Mouse (Mus musculus) bone marrow, adult 2 months (tissue): ENCODE results near the gene Colgalt1. TPM values are rescaled to one million over a fixed set of nuclear protein-coding genes. Genes with fewer than 3 reads are reported as not detected.

ENCODE experiments used
- H3K27ac ChIP-seq: fragments of 200-500 bp; 2 replicates; pipeline ENCODE4 v1.5.1; 2012; ENCODE audit warnings: low read depth, mild to moderate bottlenecking, control low read depth, inconsistent platforms, low read length; ENCODE audit not compliant: control insufficient read depth, poor library complexity, insufficient read depth
- H3K4me1 ChIP-seq: fragments of 200-500 bp; 2 replicates; pipeline ENCODE4 v1.6.1; 2011; ENCODE audit warnings: low read length; ENCODE audit not compliant: control insufficient read depth, insufficient read depth
- H3K4me3 ChIP-seq: fragments of 200-500 bp; replicated peaks from 2 replicates; pipeline ENCODE3; 2011; ENCODE audit warnings: mild to moderate bottlenecking, low read depth, low read length, control low read depth; ENCODE audit not compliant: control insufficient read depth
- CTCF ChIP-seq: fragments of 200-500 bp; IDR thresholded peaks from 2 replicates; pipeline ENCODE4 v1.5.1; 2011; ENCODE audit warnings: low read length, control low read depth; ENCODE audit not compliant: control insufficient read depth, insufficient read depth
- POLR2A ChIP-seq: fragments of 200-500 bp; IDR thresholded peaks from 2 replicates; pipeline ENCODE4 v1.6.1; 2011; ENCODE audit warnings: low read depth, mild to moderate bottlenecking, control low read depth, low read length, borderline replicate concordance; ENCODE audit not compliant: control insufficient read depth
- WGBS: fragments of 180-500 bp; shearing (Covaris S2); methylation state at CpG from one replicate; pipeline ENCODE4 v1.1.7; 2018; 5-methylcytosine and 5-hydroxymethylcytosine counted together
- polyA plus RNA-seq: library from polyadenylated mRNA; stranded (reverse); fragments of >200 nt; gene quantifications from 2 replicates; pipeline ENCODE4 v1.2.4, GENCODE M21; 2011; ENCODE audit warnings: low replicate concordance; ENCODE audit not compliant: missing spikeins, insufficient read depth, insufficient read length

Gene Colgalt1
- polyA plus RNA-seq, 1 experiment, result 53.0 TPM

- peaks cover 4% of the 10 kb centered on the region for H3K4me1 ChIP-seq
- TF ChIP-seq CTCF (no peak), POLR2A (no peak)
- H3K27ac ChIP-seq, result no peak overlapping the region
- WGBS, result 1% methylated on average over 62 of the region's 64 CpGs
- peak overlapping the region; percentile 58 for H3K4me3 ChIP-seq
Measured at GRCm38 (mm10) chr8:71670621-71671548, 60.1 kb downstream of the Colgalt1 start.

DNA sequence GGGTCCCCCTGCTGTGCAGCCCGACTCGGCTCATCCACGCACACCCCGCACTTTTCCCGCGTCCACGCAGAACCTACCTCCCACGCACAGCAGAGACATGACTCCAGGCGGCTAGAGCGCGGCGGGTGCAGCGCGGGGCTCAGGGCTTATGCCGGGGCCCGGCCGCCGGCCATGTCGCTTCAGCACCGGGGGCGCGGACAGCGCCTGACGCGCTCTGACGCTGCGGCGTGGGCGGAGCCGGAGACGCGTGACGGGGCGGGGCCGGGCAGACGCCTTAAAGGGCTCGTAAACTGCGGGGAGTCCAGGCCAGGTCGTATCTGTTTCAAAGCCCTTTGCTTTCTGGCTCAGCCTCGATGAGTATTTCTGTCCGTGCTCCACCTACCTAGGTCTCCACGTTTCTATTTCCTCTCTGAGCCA is 60.8 kb downstream of the Colgalt1 start, which contains the start of gene Unc13a:
Gene Unc13a (minus strand): TSS at position 209 of the 417 bp plus-strand sequence.
- H3K4me1 ChIP-seq, result peaks cover 4% of the 10 kb centered on the region
- peak within 1 kb of the TSS; percentile 58 for H3K4me3 ChIP-seq
- H3K27ac ChIP-seq, result no peak within 1 kb of the TSS
- WGBS, result under 1% methylated on average over 42 of the region's 42 CpGs
- TF ChIP-seq CTCF (no peak), POLR2A (no peak)

DNA sequence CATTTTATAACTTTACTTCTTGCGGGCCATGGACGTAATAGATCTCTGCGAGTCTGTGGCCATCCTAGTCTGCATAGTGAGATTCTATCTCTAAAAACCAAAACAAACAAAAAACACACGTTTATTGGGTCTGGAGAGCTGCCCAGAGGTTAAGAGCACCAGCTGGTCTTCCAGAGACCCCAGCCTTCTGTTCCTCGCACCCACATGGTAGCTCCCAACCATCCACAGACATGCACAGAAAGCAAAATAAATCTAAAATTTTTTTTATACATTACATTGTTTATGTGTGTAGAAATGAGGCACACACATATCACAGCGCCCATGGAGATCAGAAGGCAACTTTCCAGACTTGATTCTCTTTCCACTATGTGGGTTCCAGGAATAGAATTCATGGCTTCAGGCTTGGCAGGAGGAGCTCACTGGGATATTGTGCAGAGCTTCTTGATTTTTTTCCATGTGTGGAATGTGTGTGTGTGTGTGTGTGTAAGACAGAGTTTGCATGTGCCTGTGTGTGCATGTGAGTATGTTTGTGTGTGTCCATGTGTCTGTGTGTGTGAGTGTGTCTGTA is 61.5 kb downstream of the Colgalt1 start:
- H3K4me3 ChIP-seq, result no peak overlapping the region
- no peak overlapping the region for H3K27ac ChIP-seq
- peaks cover 4% of the 10 kb centered on the region for H3K4me1 ChIP-seq
- TF ChIP-seq POLR2A (no peak), CTCF (no peak)
- WGBS, result 69% methylated on average over 6 of the region's 6 CpGs

GRCm38 (mm10) chr8:71674071-71674470 is 63.3 kb downstream of the Colgalt1 start:
- Histone ChIP-seq H3K27ac (no peak overlapping the region), H3K4me3 (no peak overlapping the region), H3K4me1 (peaks cover 2% of the 10 kb centered on the region; the same call in 1 of the 2 replicates)
- WGBS, result 61% methylated on average over 2 of the region's 2 CpGs
- TF ChIP-seq POLR2A (no peak), CTCF (no peak)

Other genes with a start within 250 kb of the Colgalt1 start
- gene Use1, start 244.2 kb upstream of the Colgalt1 start, polyA plus RNA-seq, result 75.6 and 139 TPM in 2 replicates
- gene Ocel1, start 239.7 kb upstream of the Colgalt1 start, polyA plus RNA-seq, result 7.9 and 10.1 TPM in 2 replicates
- gene Nr2f6, start 229.0 kb upstream of the Colgalt1 start, polyA plus RNA-seq, result 9.5 and 17.5 TPM in 2 replicates
- gene Ushbp1, start 215.2 kb upstream of the Colgalt1 start, polyA plus RNA-seq, result 7.2 and 15.9 TPM in 2 replicates
- 45.8 and 70.5 TPM in 2 replicates for gene Babam1, start 214.1 kb upstream of the Colgalt1 start, polyA plus RNA-seq
- gene Ankle1, start 205.0 kb upstream of the Colgalt1 start, polyA plus RNA-seq, result 54.2 and 97.5 TPM in 2 replicates
- gene Abhd8, start 147.3 kb upstream of the Colgalt1 start, polyA plus RNA-seq, result 3.9 and 9.1 TPM in 2 replicates
- 24.3 and 42.9 TPM in 2 replicates for gene Mrpl34, start 146.0 kb upstream of the Colgalt1 start, polyA plus RNA-seq
- 17.1 and 18.8 TPM in 2 replicates for gene Dda1, start 141.8 kb upstream of the Colgalt1 start, polyA plus RNA-seq
- 2.9 and 6.3 TPM in 2 replicates for gene Ano8, start 125.0 kb upstream of the Colgalt1 start, polyA plus RNA-seq
- gene Gtpbp3, start 122.9 kb upstream of the Colgalt1 start, polyA plus RNA-seq, result 6.3 and 7.9 TPM in 2 replicates
- 13.7 and 20.5 TPM in 2 replicates for gene Plvap, start 99.2 kb upstream of the Colgalt1 start, polyA plus RNA-seq
- not detected in 2 replicates for gene Ccdc194, start 85.3 kb upstream of the Colgalt1 start, polyA plus RNA-seq
- gene Bst2, start 73.5 kb upstream of the Colgalt1 start, polyA plus RNA-seq, result 58.9 and 103 TPM in 2 replicates
- 23.8 and 47.7 TPM in 2 replicates for gene Mvb12a, start 68.1 kb upstream of the Colgalt1 start, polyA plus RNA-seq
- gene Tmem221, start 52.1 kb upstream of the Colgalt1 start, polyA plus RNA-seq, result 0.81 and 2.5 TPM in 2 replicates
- gene Nxnl1, start 44.4 kb upstream of the Colgalt1 start, polyA plus RNA-seq, result not detected in 2 replicates
- 11.2 and 12.6 TPM in 2 replicates for gene Slc27a1, start 42.1 kb upstream of the Colgalt1 start, polyA plus RNA-seq
- 111 and 147 TPM in 2 replicates for gene Pgls, start 18.8 kb upstream of the Colgalt1 start, polyA plus RNA-seq
- gene Fam129c, start 13.3 kb upstream of the Colgalt1 start, polyA plus RNA-seq, result 67.8 and 106 TPM in 2 replicates
- 0.18 TPM in 1 of 2 replicates, not detected in the other for gene Unc13a, start 60.8 kb downstream of the Colgalt1 start, polyA plus RNA-seq
- gene Jak3, start 65.3 kb downstream of the Colgalt1 start, polyA plus RNA-seq, result 7.5 and 15.6 TPM in 2 replicates
- gene Insl3, start 78.2 kb downstream of the Colgalt1 start, polyA plus RNA-seq, result 10.2 and 16.7 TPM in 2 replicates
- 1.3 and 2.3 TPM in 2 replicates for gene B3gnt3, start 90.8 kb downstream of the Colgalt1 start, polyA plus RNA-seq
- 79.3 and 144 TPM in 2 replicates for gene Fcho1, start 114.7 kb downstream of the Colgalt1 start, polyA plus RNA-seq